Mouse (Mus musculus) right cerebral cortex, postnatal 14 days (tissue): ENCODE measurements around the gene Irf3.

Experiments used
- DNase-seq: peaks from one replicate; pipeline ENCODE4 v3.0.0; 2022

Irf3 gene

GRCm38 (mm10) chr7:44974383-44975116 is 22.9 kb upstream of the Irf3 start, which contains the start of gene Cpt1c:
TSS of gene Cpt1c (minus strand) at chr7:44974851.
- DNase-seq = peak; percentile 92

- DNase-seq = no peak
Observed at GRCm38 (mm10) chr7:44975117-44975419, 22.4 kb upstream of the Irf3 start.

DNA sequence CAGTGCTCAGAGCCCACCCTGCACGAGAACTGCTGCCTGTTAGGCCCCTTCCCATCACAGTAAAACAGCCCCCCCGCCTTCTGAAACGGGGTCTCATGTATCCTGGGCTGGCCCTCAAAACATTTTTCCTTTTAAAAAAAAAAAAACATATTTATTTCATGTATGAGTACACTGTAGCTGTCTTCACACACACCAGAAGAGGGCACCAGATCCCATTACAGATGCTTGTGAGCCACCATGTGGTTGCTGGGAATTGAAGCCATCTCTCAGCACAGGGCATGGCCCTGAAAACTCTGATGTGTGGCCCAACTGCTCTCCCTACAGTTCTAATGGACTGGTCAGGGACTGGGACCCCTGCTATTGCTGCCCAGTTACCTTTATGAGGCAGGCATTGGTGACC is 19.1 kb upstream of the Irf3 start:
- no peak for DNase-seq

GRCm38 (mm10) chr7:44981539-44981938 is 15.9 kb upstream of the Irf3 start:
- DNase-seq = no peak

DNA sequence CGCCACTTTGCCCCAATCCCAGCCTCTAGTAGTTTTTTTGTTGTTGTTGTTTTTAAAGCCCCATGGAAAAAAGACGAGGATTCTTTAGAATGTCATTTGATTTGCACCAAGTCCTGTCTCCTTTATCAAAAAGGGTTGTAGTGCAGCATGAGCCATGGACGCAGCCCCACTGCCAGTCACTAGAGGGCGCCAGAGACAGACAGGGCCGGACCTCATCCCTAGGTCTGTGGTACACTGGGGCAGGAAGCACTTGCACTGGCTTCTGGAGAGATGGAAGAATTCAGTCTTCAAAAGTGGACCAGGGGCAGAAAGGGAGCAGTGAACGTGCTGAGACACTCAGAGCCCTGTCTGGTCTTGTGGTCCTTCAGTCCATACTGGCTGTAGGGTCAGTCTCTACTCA is 14.4 kb upstream of the Irf3 start:
- peak; percentile 86 for DNase-seq

- no peak for DNase-seq
Observed at GRCm38 (mm10) chr7:44983944-44984832, 13.3 kb upstream of the Irf3 start.

DNA sequence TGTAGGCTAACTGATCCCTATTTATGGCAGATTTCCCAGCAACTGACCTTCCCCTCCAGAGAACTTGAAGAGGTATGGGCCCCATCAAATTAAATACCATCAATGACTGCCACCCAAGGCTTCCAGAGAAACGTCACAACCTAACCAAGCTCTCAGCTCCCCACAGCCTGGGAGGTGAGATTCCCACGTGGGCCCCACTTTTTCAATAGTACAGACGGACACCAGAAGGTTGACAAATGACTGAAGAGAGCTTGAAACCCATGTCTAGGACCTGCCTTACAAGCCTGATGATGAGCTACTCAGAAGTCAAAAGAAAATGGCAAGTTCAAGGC is 12.6 kb upstream of the Irf3 start:
- DNase-seq = no peak

- DNase-seq = peak; percentile 68
Observed at GRCm38 (mm10) chr7:44985595-44986191, 11.8 kb upstream of the Irf3 start.

DNA sequence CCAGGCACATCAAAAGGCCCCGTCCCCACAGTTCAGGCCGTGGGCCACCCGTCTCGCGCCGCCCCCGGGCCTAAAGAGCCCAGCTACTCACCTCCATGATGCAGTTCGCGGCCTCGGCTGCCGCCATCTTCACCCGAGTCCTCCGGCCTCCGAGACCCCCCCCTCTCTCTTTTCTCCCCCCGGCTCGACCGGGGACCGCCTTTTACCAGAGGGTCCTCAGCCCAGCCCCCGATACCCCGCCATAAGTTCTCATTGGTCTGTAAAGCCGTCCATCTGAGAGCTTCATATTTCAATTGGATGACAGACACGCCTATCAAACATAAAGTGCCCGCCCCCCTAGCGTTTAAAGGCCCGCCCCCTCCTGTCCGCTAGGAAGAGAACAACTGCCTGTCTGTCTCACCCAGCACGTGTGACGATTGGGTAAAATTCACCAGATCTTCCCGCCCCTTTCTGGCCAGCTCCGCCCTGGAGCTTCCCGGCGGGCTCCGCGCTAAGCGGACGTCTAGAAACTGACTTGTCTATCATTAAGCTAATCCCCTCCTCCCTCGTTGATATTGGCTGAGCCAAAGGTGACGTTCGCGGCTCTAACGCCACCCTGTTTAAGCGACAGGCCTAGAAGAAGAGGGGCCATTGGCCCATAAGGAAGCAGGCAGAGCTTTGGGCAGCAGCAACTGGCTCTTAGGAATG is 11.1 kb upstream of the Irf3 start, which contains the start of gene Prmt1:
Gene Prmt1 (minus strand): TSS at position 377 of the 687 bp plus-strand sequence.
- peak; percentile 92 for DNase-seq

DNA sequence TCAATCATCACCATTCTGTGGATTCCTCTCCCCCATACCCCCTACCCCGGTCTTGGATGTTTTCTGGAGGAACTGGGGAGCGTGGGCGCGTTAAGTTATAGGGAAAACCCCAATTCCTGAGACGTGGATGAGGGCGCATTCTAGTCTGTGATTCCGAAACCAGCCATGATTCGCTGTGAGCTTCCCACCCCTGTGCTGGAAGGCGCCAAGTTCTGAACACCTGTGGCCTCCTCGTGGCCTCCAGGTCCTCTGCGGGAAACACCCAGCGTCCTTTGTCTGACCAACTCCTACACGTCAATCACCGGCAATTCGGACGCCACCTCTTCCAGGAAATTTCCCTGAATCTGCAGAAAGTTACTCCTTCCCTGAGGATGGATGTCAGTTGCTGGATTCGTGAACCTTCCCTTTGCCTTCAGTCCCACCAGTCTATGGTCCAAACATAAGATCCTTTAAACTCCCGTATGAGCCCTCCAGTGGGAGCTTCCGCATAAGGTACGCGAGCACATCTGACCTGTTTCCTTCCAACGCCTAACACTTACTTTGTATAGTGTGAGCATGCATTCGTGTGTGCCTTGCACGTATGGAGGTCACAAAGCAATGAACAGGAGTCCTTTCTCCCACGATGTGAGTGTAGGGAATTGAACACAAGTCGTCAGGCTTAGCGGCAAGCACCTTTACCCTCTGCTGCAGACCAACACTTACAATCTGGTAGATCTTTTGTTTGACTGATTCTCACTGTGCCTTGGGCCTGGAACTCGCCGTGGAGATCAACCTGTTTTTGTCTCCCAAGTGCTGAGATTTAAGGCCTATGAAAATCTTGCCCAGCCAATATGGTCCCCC is 10.3 kb upstream of the Irf3 start:
- DNase-seq = no peak

GRCm38 (mm10) chr7:44996672-44997071 is 776 bp upstream of the Irf3 start:
- DNase-seq = no peak

DNA sequence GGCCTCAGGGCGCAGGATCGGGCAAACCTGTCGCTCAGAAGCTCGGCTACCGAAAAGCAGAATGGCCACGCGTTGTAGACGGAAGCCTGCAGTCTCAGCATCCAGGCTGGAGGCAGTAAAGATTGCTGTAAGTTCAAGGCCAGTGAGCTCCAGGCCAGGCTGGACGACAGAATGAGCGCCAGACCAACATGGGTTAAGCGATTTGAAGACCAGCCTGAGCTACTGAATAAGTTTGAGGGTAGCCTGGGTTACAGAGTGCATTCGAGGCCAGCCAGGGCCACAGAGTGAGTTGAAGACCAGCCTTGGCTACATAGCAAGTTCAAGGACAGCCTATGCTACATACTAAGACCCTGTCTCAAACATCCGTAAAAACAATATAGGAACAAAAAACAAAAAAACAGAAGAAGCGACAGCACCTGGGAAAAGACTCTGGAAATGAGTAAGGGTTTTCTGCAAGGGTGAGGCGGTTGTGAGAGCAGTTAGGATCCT is 536 bp downstream of the Irf3 start:
- no peak for DNase-seq

DNA sequence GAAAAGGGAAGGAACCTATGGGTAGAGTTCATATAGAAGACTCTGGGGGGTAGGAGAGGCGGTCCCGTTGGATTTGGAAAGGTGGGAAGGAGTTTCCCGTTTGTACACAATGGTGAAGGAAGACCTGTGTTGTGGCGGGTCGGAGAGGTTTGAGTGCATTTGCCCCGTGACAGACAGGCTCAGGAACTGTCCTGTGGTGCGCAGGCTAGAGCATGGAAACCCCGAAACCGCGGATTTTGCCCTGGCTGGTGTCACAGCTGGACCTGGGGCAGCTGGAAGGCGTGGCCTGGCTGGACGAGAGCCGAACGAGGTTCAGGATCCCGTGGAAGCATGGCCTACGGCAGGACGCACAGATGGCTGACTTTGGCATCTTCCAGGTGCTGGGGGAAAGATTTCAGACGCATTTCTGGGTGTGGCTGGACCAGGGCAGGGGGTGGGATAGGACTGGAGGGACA is 1.1 kb downstream of the Irf3 start, which contains the start of gene Bcl2l12:
Gene Bcl2l12 (minus strand): TSS at position 212 of the 455 bp plus-strand sequence.
- peak; percentile 36 for DNase-seq

DNA sequence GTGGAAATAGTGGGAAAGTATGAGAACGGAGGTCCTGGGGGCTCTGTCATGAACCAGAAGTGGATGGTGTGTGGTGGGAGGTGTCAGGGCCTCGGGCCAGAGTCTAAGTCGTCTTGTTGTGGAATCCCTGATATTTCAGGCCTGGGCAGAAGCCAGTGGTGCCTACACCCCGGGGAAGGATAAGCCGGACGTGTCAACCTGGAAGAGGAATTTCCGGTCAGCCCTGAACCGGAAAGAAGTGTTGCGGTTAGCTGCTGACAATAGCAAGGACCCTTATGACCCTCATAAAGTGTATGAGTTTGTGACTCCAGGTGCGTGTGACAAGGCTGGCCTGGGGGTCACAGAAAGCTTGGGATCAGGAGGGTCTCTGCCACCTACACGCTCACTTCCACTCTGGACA is 2.3 kb downstream of the Irf3 start:
- no peak for DNase-seq

GRCm38 (mm10) chr7:45000539-45001114 is 3.2 kb downstream of the Irf3 start:
- DNase-seq = no peak

GRCm38 (mm10) chr7:45002440-45002839 is 5.0 kb downstream of the Irf3 start:
- no peak for DNase-seq

GRCm38 (mm10) chr7:45004546-45004945 is 7.1 kb downstream of the Irf3 start:
- no peak for DNase-seq

GRCm38 (mm10) chr7:45005321-45005992 is 8.0 kb downstream of the Irf3 start:
- no peak for DNase-seq

DNA sequence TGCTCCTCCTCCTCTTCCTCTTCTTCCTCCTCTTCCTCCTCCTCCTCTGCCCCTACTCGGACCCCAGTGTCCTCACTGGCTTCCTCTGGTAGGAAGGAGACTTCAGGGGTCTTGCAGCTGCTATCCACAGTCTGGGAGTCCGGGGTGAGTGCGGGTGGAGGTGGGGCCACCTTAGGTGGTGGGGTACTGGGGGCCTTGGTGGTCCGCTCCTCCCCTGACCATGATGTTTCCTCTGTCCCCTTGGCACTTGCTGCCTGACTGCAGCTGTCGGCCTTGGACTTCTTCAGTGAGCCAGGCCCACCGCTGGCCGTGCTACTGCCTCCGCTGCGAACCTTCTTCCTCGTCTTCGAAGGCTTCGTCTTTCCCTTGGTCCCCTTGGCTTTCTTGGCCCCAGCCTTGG is 9.1 kb downstream of the Irf3 start:
- DNase-seq = no peak

DNA sequence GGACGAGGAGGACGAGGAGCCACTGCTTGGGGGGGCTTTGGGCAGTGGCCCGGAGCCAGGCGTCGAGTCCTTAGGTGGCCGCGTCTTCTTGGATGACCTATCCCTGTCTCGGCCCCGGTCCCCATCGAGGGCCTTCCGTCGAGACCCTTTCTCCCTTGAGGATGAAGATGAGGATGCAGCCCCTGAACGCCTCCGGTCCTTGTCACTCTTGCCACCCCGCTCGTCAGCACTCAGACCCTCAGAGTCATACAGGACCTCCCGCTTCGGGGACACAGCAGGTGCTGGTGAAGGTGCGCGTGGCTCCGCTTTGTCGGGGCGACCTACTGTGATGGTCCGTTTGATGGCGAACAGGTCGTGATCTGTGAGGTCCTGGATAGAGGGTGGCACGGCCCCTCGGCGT is 9.7 kb downstream of the Irf3 start:
- DNase-seq = no peak

DNA sequence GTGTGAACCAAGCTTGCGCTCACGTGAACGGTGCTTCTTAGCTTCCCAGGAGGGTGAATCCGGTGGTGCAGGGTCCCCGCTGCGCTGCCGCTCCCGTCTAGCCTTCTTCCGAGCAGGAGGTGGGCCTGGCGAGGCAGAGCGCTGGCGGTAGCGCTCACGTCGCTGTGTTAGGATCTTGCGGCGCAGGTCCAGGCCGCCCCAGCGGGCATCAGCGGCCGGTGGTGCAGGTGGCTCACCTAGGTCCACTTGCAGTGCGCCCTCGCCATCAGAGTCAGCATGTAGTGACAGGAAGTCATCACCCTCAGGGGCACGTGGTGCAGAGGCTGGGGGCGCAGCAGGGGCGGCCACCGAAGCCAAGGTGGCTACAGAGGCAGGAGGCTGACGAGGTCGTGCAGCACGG is 10.4 kb downstream of the Irf3 start:
- DNase-seq = no peak
